Mouse (Mus musculus) ES-E14 (cell line): ENCODE measurements around the gene Vwa5b2. TPM values are rescaled to one million over a fixed set of nuclear protein-coding genes. Genes with fewer than 3 reads are reported as not detected.

Experiments used
- DNase-seq: peaks from one replicate; pipeline ENCODE4 v3.0.0-alpha.2; 2013; ENCODE audit warnings: low read depth, low spot score
- H3K27ac ChIP-seq: 2 replicates; pipeline ENCODE4 v1.5.1; 2012; ENCODE audit warnings: low read depth, mild to moderate bottlenecking, low read length, moderate library complexity, mixed read lengths; ENCODE audit not compliant: poor library complexity, insufficient read depth, severe bottlenecking
- H3K36me3 ChIP-seq: 2 replicates; pipeline ENCODE4 v1.6.1; 2012; ENCODE audit warnings: mild to moderate bottlenecking, low read length, moderate library complexity, mixed read lengths; ENCODE audit not compliant: control insufficient read depth, poor library complexity, insufficient read depth, severe bottlenecking
- H3K4me1 ChIP-seq, 2 experiments: fragments of 150-350 bp in 1 of 2; sonication (generic) in 1 of 2; 2 replicates each; pipeline ENCODE4 v1.6.1; 2012; ENCODE audit warnings: low read length in 2 of 2, mild to moderate bottlenecking in 1 of 2, mixed read lengths in 1 of 2; ENCODE audit not compliant: control insufficient read depth in 2 of 2, insufficient read depth in 2 of 2, poor library complexity in 1 of 2
- H3K4me3 ChIP-seq, 2 experiments: fragments of 150-350 bp in 1 of 2; sonication (generic) in 1 of 2; 2 replicates each; pipeline ENCODE4 v1.5.1; 2012; ENCODE audit warnings: low read length in 2 of 2, low read depth in 1 of 2, mild to moderate bottlenecking in 1 of 2, mixed read lengths in 1 of 2; ENCODE audit not compliant: insufficient read depth in 1 of 2, poor library complexity in 1 of 2, severe bottlenecking in 1 of 2
- H3K9ac ChIP-seq: 2 replicates; pipeline ENCODE4 v1.6.1; 2012; ENCODE audit warnings: low read depth, mild to moderate bottlenecking, low read length, mixed read lengths; ENCODE audit not compliant: poor library complexity, insufficient read depth, severe bottlenecking
- H3K9me3 ChIP-seq: fragments of 150-350 bp; sonication (generic); 2 replicates; pipeline ENCODE4 v1.6.1; 2012; ENCODE audit warnings: low read depth, mild to moderate bottlenecking, low read length; ENCODE audit not compliant: control insufficient read depth, insufficient read depth
- CHD2 ChIP-seq: IDR thresholded peaks from 2 replicates; pipeline ENCODE4 v1.6.1; 2014; ENCODE audit warnings: mild to moderate bottlenecking, low read depth, low read length, inconsistent platforms
- HCFC1 ChIP-seq: IDR thresholded peaks from 2 replicates; pipeline ENCODE4 v1.6.1; 2012; ENCODE audit warnings: low read length, inconsistent platforms, borderline replicate concordance; ENCODE audit not compliant: insufficient read depth
- MAFK ChIP-seq: IDR thresholded peaks from 2 replicates; pipeline ENCODE4 v1.6.1; 2014; ENCODE audit warnings: mild to moderate bottlenecking, low read depth, low read length, inconsistent platforms; ENCODE audit not compliant: insufficient read depth
- ZC3H11A ChIP-seq: IDR thresholded peaks from 2 replicates; pipeline ENCODE4 v1.6.1; 2012; ENCODE audit warnings: low read depth, mild to moderate bottlenecking, inconsistent platforms, low read length, borderline replicate concordance
- ZNF384 ChIP-seq: IDR thresholded peaks from 2 replicates; pipeline ENCODE4 v1.6.1; 2012; ENCODE audit warnings: low read depth, low read length, inconsistent platforms
- in situ Hi-C, 2 experiments: fragments of 600-800 bp; cut with MboI; formaldehyde crosslinking; loops; one replicate each; pipeline ENCODE4 v1.15.1; 2025; ENCODE audit warnings: low sequenced_read_pairs in 2 of 2, inconsistent platforms in 1 of 2; ENCODE audit not compliant: unreplicated experiment in 2 of 2
- total RNA-seq: library from RNA; depleted of rRNA; stranded (reverse); fragments of 300-350 nt; gene quantifications from 2 replicates; pipeline ENCODE4 v1.2.3, GENCODE M21; 2012

Vwa5b2 gene
- total RNA-seq, 1 experiment, result 1.2 TPM

GRCm38 (mm10) chr16:20621191-20621990, 32.1 kb downstream of the Vwa5b2 start, which contains the start of gene Camk2n2:
Gene Camk2n2 (minus strand): TSS chr16:20621287.
- H3K9me3 ChIP-seq, result no peaks in the 10 kb centered on the region
- H3K4me3 ChIP-seq, result peak within 1 kb of the TSS; percentile 81 to 93
- in situ Hi-C loops, result no loop called here
- no peak for DNase-seq
- no peak for TF ChIP-seq ZNF384
- no peak for TF ChIP-seq ZC3H11A
- no peak for TF ChIP-seq HCFC1
- no peak for TF ChIP-seq CHD2
- TF ChIP-seq MAFK, result no peak
- H3K9ac ChIP-seq, result peak within 1 kb of the TSS; percentile 80
- H3K27ac ChIP-seq, result 0 out of 2 replicates have a peak within 1 kb of the TSS, but pooled peaks have one; percentile 39
- H3K4me1 ChIP-seq, result peaks cover 0 to 4% of the 10 kb centered on the region in 2 experiments; a peak in 1 of 4 replicates
- peaks cover 3% of the 10 kb centered on the region; the same call in 1 of the 2 replicates for H3K36me3 ChIP-seq

- Histone ChIP-seq H3K9ac (peak overlapping the region; percentile 80), H3K36me3 (peaks cover 3% of the 10 kb centered on the region; the same call in 1 of the 2 replicates), H3K4me3 (peak overlapping the region; percentile 81 to 93), H3K4me1 (peaks cover 0 to 4% of the 10 kb centered on the region in 2 experiments; a peak in 1 of 4 replicates), H3K9me3 (no peaks in the 10 kb centered on the region), H3K27ac (no peak overlapping the region)
- no peak for TF ChIP-seq ZC3H11A
- 0 out of 2 replicates have a peak, but pooled peaks have one; percentile 16 for TF ChIP-seq HCFC1
- no peak for TF ChIP-seq CHD2
- TF ChIP-seq ZNF384, result no peak
- no peak for TF ChIP-seq MAFK
- DNase-seq, result no peak
- in situ Hi-C loops, result no loop called here
Observed at GRCm38 (mm10) chr16:20621991-20622685, 32.9 kb downstream of the Vwa5b2 start.

- Histone ChIP-seq H3K9ac (no peak overlapping the region), H3K9me3 (no peaks in the 10 kb centered on the region), H3K27ac (no peak overlapping the region), H3K4me3 (no peak overlapping the region), H3K36me3 (no peaks in the 10 kb centered on the region), H3K4me1 (peaks cover 0 to 4% of the 10 kb centered on the region in 2 experiments; a peak in 1 of 4 replicates)
- in situ Hi-C loops, result no loop called here
- no peak for DNase-seq
- TF ChIP-seq CHD2, result no peak
- TF ChIP-seq HCFC1, result no peak
- no peak for TF ChIP-seq ZNF384
- no peak for TF ChIP-seq ZC3H11A
- TF ChIP-seq MAFK, result no peak
Observed at GRCm38 (mm10) chr16:20623211-20623610, 33.9 kb downstream of the Vwa5b2 start.

GRCm38 (mm10) chr16:20628871-20629391, 39.7 kb downstream of the Vwa5b2 start:
- Histone ChIP-seq H3K9me3 (no peaks in the 10 kb centered on the region), H3K27ac (no peak overlapping the region), H3K4me1 (no peaks in the 10 kb centered on the region; a peak in 1 of 4 replicates), H3K9ac (no peak overlapping the region), H3K36me3 (no peaks in the 10 kb centered on the region; the same call in 1 of the 2 replicates), H3K4me3 (no peak overlapping the region)
- no peak for DNase-seq
- in situ Hi-C loops, result no loop called here
- no peak for TF ChIP-seq HCFC1
- TF ChIP-seq MAFK, result no peak
- no peak for TF ChIP-seq CHD2
- TF ChIP-seq ZNF384, result no peak
- no peak for TF ChIP-seq ZC3H11A
